Mouse (Mus musculus): ENCODE results near the gene Ndufs5.

Ndufs5 gene

DNA sequence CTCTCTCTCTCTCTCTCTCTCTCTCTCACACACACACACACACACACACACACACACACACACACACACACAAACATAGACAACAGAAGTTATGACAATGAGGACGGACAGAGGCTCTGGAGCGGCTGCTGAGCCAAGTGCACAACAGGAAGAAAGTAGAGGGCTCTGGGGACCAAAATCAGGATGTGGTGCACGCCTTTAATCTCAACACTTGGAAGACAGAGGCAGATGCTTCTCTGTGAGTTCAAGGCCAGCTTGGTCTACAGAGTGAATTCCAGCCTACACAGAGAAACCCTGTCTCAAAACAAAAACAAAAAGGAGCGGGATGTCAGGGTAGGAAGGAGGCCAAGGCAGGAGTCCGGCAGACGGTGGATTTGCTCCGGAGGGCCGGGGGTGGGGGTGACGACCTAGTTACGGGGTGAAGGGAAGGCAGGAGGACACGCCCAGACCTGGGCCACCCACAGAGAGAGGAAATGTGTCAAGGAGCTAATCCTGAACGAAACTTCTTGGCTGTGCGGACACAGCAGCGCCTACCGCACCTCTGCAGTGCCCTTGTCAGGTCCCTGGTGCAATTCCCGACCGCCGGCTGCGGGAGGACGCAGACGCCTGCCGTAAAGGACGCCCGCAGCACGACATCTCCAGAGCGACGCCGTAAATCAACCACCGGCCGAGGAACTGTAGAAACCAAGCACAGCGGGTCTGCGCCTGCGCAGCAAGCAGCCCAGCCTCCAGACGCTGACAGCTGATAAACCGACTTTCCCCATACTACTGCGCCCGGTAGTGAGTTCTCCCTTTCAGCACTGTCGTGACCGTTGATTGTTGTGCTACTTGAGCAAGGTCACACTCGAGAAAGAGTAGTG is at the start of gene Ndufs5:
Gene Ndufs5 (minus strand): TSS at position 629 of the 860 bp plus-strand sequence.
- DNase-seq, result peak; percentile 96

DNA sequence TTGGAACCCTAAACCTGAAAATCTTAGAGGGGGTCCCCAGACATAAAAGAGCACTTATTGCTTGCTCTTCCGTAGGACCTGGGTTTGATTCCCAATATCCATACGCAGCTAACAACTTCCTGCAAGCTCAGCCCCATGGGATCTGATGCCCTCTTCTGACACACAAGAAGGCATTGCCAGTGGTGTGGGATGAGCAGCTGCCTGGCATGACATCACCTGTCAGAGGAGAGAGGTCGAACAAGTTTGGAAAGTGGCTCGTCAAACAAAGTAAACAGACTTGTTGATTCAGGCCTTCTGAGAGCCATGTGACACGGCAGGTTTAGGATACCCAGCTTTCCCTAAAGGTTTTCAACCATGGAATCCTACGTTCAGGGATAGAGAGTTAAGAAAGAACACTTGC is 47.1 kb upstream of the Ndufs5 start:
- DNase-seq, result no peak

DNA sequence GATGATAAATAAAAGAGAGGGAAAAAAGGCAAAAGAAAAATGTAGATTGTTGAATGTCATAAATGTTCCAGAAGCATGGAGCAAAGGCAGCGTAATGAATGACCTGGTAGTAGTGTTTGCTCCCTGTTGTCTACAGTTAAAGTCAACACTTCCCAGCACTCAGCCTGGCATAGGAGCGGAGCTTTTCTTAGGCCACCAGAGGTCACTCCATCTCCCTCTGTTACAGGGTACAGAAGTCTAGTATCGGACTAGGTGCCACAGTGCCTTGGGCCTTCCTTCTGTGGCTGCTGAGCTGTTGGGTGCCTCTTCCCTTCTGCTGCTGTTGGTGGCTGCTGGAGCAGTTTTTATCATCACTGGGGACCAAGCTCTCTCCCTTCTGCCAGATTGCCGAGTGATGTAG is 40.3 kb upstream of the Ndufs5 start:
- no peak for DNase-seq

DNA sequence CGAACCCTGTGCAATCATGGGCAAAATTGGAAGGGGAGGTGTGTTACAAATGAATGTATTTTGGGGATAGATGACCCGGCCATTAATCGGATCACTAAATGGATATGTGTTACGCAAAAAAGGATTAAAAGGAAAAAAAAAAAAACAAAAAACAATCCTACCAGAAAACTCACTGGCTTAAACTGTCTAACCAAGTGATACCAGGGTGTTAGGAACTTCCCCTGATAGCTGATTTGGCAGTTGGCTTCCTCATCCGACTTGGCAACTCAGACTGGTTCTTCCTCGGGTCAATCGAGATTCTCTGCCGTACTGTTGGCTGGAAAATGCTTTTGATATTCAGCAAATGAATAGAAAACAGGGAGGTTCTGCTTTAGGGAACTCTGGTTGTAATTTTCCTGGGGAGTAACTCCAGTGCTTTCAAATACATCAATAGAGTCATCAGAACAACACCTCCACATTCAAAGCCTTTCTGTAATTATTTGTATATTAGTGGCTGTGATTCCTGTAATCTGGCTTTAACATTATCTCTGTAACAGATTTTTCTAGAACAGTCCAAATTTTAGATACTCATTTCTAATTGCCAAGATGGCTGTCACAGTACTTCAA is 32.8 kb upstream of the Ndufs5 start:
- peak; percentile 45 for DNase-seq

DNA sequence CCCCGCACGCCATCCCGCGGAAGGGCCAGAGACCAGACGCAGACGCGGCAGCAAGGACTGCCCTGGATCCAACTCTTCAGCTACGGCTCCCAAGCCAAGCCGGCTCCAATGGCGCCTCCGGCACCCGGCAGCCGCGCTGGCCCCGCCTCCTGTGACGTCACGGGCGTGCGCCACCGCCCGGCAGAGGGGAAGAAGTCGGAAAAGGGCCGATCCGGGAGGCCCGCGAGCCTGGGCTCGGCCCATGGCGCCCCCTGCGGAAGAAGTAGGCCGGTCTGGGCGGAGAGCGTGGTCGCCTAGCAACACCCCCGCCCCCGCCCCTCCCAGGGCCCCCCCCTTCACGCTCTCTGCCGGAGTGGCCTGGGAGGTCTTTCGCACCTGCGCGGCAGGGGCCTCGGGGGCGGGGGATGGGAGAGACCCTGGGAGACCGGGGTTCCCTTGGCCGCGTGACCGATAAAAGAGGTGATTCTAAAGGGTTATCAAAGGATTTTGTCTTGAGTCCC is 32.2 kb upstream of the Ndufs5 start, which contains the start of gene Akirin1:
Gene Akirin1 (minus strand): TSS at position 194 of the 500 bp plus-strand sequence.
- peak; percentile 98 for DNase-seq

DNA sequence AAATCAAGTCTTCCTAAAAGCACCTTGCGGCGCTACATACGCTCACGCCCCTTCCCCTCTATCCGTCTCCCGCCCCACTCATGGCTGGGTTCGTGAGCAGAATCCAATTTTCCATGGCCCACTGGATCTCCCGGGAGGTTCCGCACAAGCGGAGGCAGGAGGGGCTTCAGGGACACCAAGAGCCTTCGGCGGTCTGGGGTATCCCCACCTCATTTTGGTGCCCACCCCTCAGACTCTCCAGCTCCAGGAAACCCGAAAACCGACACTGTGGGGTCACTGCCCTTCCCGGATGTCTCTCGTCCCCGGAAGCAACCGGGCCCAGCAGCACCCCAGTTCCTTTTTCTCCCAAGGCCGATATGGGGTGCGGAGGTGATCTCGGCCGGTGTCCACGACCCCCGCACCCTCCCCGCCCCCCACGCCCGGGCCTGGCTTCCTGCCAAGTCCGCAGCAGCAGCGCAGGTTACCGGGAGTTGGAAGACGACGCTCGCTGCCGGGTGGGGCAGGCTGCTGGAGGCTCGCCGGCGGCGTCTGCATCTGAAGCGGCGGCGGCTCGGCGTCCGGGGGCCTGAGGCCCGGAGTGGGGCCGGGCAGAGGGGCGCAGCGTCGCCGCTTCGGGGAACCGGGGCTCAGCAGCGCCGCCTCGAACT is 31.6 kb upstream of the Ndufs5 start:
- DNase-seq, result peak; percentile 64

DNA sequence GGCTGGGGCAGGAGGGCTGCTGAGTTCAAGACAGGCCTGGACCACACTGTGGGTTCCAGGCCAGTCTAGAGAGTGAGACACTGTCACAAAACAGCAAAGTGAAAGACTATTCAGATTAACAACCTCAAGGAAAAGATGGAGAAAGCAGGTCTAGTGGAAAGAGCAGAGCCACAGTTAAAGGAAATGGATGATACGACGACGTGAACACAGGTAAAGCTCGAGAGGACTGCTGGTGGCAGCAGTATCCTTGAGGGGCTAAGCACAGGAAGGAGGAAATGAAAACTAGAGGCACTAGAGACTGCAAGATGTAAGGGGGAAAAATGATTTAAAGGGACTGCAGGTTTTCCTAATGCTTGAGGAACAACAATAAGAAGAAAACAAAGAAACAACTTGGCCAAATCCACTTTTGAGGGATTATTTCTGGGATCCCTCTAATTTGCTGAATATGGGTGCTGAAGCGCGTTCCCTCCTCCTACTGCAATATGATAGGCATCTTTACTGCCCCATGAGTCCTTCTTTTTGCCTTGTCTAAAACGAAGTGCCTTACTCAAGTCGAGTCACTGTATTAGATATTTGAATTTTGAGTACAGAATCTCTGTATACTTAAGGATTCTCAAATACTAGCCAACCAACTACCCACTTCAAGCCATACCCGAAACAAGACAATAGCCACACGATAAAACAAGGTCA is 30.9 kb upstream of the Ndufs5 start:
- no peak for DNase-seq

DNA sequence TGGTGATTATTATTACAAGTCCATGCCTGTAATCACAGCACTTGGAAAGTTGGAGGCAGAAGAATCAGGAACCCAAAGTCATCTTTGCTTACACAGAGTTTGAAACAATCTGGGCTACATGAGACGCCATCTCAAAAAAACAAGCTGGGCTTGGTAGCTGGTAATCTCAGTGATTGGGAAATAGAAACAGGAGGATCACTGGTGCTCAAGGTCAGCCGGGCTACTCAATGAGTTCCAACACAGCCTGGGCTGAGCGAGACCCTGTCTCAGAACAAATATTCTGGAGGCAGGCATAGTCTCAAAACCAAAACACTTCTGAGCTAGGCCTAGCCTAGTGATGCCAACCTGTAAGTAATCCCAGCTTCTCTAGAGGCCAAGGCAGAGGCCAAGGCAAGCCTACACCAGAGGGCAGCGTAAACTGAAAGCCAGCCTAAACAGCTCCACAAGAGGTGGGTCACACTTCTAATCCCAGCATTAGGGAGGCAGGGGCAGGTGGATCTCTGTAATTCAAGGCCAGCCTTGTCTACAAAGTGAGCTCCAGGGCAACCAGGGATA is 27.3 kb upstream of the Ndufs5 start:
- no peak for DNase-seq

DNA sequence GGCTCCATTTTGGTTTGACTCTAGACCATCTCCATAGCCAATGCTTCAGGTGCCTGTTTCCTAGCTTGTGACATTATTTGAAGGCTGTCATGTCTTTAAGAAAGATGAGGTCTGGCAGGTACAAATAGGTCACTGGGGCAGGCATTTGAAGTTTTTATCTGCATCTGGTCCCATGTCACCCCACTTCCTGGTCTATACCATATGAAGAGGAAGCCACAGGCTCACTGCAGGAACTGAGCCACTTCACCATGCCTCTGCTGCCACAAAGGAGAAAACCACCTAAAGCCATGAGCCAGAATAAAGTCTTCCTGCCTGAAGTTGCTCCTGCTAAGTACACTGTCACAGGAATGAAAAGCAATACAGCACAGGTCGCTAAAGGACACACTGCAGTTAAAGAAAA is 24.9 kb upstream of the Ndufs5 start:
- DNase-seq, result no peak

DNA sequence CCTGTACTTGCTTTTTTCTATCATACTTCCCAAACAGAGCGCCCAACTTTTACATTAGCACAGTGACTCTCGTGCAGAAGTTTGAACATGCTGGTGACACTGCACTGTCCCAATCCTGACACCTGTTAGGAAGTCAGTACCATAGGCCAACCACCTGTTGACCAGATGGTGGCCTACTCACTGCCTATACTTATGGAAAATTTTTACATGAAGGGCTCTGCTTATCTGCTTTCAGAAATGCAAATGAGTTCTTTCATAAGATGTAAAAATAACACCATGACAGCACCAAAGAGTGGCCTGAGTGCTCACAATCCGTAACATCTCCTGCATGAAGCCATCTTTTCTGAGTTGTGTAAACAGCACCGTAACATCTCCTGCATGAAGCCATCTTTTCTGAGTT is 20.7 kb upstream of the Ndufs5 start:
- no peak for DNase-seq

DNA sequence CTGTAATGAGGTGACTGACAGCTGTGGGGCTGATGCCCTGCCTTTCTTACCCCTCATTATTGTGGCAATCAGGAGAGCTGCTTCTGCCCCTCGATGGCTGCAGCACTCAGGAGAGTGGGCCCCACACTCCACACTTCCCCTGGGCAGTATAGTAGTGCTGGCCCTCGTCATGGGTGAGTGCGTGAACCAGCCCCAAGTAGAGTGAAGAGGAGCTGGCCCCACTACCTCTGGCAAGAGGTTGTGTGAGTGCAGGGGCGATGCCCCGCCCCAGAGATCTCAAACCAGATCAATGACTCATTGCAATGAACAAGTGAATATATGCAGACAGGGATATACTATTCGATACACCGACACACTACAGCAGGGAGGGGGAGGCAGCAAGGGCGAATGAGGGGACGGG is 15.5 kb upstream of the Ndufs5 start:
- DNase-seq, result no peak

DNA sequence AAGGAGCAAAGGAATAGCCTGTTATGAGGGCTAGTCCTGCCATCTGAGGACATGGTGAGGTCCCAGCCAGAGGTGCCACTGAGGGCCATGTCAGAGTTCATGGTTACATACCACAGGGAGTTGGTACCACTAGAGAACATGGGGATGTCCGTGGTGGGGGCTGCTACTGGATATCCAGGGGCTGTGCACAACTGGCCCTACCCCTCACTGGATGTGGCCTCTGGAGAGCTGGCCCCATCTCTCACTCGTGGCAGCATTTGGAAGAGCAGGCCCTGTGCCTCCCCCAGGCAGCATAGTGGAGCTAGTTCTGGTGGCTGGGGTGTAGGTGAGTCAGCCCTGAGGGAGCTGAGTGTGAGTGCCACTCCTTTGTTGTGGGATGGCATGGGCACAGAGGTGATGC is 14.9 kb upstream of the Ndufs5 start:
- DNase-seq, result no peak

DNA sequence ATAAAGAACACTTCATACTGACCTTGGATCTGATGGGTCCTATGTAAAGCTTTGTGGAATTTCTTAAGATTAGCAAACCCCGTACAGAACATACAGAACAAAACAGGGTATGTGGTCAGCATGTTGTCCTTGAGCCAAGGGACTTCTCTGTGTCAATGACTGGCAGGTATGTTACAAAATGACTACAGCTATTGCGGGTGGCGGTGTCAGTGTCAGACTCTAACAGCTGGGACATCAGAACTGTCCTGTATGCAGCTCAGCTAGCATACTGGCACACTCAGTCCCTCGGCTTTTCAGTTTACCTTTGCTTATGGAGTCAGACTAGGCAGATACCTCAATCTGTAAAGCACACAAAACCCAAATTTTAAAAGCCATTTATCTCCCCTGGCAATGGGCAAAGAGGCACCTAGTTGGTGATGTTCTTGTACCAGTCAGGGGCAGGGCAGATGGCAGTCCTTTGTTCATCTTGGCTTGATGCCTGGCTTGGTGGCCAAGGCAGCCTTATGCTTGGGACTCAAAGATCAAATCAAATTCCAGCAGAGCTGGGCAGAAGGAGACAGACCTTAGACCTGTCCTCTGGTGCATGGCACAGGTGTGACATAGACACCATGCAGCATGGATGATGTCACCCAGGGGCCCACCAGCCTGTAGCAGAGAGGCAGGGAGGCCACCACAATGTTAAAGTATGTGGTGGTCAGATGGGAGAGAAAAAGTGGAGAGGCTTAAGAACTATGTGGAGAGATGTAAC is 14.3 kb upstream of the Ndufs5 start:
- DNase-seq, result peak; percentile 85

DNA sequence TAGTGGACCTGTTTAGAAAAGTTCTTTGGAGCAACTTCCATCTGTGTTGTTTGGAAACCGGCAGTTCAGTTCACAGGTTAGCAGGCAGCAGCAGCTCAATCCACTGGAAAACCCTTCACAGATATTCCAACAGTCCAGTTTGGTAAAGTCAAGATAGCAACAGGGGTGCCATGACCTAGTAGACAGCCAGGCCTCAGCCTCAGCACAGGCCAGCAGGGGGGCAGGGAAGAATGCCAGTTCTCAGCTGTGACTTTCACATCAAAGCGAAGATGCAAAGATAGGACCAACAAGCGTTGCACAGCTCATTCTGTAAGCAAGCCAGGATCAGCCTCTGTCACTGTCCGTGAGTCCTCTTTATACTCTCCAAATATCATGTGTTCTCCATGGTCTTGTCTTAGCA is 3.8 kb upstream of the Ndufs5 start:
- DNase-seq, result no peak

DNA sequence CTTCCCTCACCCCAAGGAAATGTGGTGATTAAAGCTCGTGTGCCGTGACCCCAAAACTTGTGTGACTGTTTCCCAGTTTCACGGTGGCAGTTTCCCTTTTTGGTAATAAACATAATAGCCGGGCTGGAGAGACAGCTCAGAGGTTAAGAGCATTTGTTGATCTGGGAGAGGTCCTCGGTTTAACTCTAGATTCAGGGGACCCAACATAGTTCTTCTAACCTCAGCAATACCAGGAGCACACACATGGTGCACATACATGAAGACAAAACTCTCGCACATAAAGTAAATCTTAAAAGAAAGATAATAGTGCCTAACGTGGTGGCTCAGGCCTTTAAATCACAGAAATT is 405 bp upstream of the Ndufs5 start:
- DNase-seq, result no peak

DNA sequence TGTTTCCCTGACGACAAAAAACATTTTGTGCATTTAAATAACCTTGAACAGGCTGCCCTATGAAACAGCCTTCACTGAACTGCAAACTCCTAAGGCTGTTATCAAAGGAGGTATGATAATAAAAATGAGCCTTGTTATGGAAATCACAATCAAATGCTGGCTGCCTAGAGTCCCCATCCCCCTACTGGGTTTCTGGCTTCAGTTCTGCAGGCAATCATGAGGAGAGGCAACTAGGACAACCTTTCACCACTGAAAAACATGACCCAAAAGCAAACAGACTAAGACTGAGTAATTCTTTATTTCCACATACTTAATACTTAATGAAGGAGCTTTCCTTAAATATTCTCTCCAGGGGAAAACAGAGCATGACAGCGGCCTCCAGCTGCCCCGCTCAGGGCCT is 5.6 kb downstream of the Ndufs5 start:
- DNase-seq, result no peak

DNA sequence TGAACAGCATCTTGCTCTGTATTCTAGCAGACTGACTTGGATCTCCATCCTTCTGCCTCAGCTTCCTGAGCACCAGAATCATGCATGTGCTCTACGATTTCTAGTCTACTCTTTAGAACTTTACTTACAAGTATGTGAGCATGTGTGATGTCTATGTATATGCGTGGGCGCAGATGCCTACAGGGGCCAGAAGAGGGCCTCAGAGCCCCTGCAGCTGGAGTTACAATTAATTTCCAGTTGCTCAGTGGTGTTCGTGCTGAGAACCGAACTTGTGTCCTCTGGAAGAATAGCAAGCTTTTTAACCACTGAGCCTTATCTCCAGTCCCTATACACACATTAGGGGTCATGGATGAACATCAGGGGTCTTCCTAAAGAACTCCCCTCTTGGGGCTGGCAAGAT is 10.7 kb downstream of the Ndufs5 start:
- no peak for DNase-seq

DNA sequence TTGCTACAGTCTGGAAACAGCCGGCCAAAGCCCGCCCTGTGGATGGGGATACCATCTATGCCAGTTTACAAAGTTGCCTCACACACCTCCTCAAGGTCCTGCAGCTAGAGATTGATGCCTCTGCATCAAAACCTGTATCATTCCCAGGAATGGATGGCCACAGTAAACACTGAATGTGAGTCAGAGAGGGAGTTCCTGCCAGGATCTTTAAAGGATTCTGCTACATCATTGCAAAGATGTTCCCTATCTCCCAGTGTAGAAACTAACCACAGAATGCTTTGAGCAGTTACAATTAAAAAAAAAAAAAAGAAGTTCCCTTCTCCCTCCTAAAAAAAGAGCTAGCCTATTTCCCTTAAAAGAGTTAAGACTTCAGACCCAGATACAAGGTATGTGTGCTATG is 12.7 kb downstream of the Ndufs5 start:
- DNase-seq, result no peak

DNA sequence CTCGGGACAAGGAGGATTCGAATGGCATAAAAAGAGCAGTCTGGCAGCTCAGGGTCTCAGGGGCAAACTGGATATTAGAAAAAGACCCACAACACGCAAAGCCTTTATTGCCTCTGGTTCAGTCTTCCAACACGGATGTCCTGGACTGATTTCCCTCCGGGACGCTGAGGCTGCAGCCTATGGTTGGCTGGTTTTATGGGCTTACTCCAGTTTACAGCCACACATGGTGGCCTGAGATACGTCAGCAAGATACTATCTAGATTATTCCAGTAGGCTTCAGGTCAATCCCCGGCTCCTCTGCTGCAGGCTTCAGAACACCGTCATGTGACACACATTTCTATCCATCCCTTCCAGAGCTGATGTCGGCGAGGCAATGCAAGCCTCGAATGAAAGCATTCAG is 24.6 kb downstream of the Ndufs5 start:
- no peak for DNase-seq

DNA sequence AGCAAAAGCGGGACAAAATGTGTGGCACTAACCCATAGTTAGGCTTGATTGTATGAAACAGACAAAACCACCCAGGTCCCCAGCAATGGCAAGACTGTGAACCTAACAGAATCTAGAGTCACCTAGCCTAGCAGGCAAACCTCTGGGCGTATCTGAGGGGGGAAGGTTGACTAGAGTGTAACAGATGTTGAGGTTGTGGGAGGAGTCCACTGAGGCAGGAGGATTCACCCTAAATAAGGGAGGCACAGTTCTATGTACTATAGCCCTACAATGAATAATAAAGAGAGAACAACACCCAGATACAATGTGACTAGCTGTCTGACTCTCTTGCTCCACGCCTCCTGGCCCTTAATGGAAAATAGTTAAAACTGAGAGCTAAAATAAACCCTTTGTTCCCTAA is 25.9 kb downstream of the Ndufs5 start:
- DNase-seq, result no peak

DNA sequence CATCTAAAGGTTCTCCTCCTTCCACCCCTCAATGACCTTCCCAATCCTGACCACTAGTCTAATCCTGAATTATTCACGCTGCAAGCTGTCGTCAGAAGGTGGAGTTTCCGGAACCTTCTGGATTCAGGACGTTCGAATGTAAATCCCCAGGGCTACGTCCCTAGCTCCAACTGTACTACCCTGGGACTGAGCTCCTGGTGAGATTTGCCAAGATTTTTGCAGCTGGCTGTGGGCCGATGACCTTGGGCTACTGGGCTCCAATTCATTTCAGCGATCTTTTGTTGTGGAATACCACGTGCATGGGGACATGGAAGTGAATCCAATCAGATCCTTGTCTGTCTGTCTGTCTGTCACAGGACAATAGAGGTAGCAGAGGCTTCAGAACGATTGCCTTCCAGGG is 27.7 kb downstream of the Ndufs5 start:
- DNase-seq, result no peak

Measured in cerebellum, adult 11-12 months (tissue).